ENCODE assay signal across 9 mouse cellular contexts in genomic region chr13:107493765-107494164, GRCm38 (mm10).
A peak's percentile ranks its signal among the peaks of the same experiment; 100 is the strongest.
DNase-seq lines count a peak whose midpoint lies in the region; ATAC-seq lines count a peak whose summit lies in the region.
"Had no signal": no experiment of that assay in that cellular context is flagged by ENCODE, and none has a peak within 500 bp of the region (broad histone marks: within the 10 kb centered on the region; RNA-seq: fewer than 3 reads in every experiment).

No protein-coding gene starts in this region.

- H3K4me2 ChIP-seq in forebrain, embryonic 14.5 days (ENCODE audit: low read length), result no peak overlapping the region
- no peak overlapping the region; the same call in 1 of the 2 replicates for H3K4me2 ChIP-seq in lung, embryonic 15.5 days
- H3K4me2 ChIP-seq: limb, embryonic 12.5 days had no signal

- no peaks in the 10 kb centered on the region for H3K36me3 ChIP-seq in forebrain, embryonic 14.5 days (ENCODE audit: control insufficient read depth, insufficient read depth, low read length)
- H3K36me3 ChIP-seq in forebrain, embryonic 10.5 days (replicated peaks), result no peaks in the 10 kb centered on the region
- H3K36me3 ChIP-seq in lung, embryonic 15.5 days, result no peaks in the 10 kb centered on the region
- H3K36me3 ChIP-seq: limb, embryonic 12.5 days had no signal

- no peaks in the 10 kb centered on the region for H3K9me3 ChIP-seq in forebrain, embryonic 14.5 days (replicated peaks; ENCODE audit: control insufficient read depth, low read length)
- no peaks in the 10 kb centered on the region for H3K9me3 ChIP-seq in forebrain, embryonic 10.5 days
- H3K9me3 ChIP-seq in lung, embryonic 15.5 days, result no peaks in the 10 kb centered on the region
- H3K9me3 ChIP-seq: limb, embryonic 12.5 days had no signal

- H3K4me1 ChIP-seq in forebrain, embryonic 14.5 days (ENCODE audit: control insufficient read depth, insufficient read depth, low read length), result peaks cover 14% of the 10 kb centered on the region; the same call in 1 of the 2 replicates
- peaks cover 17% of the 10 kb centered on the region for H3K4me1 ChIP-seq in forebrain, embryonic 10.5 days
- H3K4me1 ChIP-seq in lung, embryonic 15.5 days, result peaks cover 27% of the 10 kb centered on the region
- H3K4me1 ChIP-seq: limb, embryonic 12.5 days had no signal

- peak; percentile 88 for DNase-seq in forebrain, embryonic 14.5 days (ENCODE audit: low spot score)
- DNase-seq in forebrain, embryonic 10.5 days (ENCODE audit: extremely low spot score, low spot score), result no peak
- DNase-seq in adrenal gland, postnatal 25 days, result peak; percentile 41
- DNase-seq in frontal cortex, postnatal 25 days (ENCODE audit: low spot score in 2 of 2), result peak; percentile 51 to 54
- peak; percentile 67 to 76 for DNase-seq in kidney, postnatal 4 days
- peak; percentile 14 to 22 for DNase-seq in urinary bladder, postnatal 36 days (ENCODE audit: low spot score in 2 of 2)

- no peaks in the 10 kb centered on the region for H3K27me3 ChIP-seq in forebrain, embryonic 14.5 days (replicated peaks; ENCODE audit: control insufficient read depth, insufficient read depth, low read length)
- no peaks in the 10 kb centered on the region; the same call in 1 of the 2 replicates for H3K27me3 ChIP-seq in forebrain, embryonic 10.5 days (ENCODE audit: poor library complexity, severe bottlenecking)
- no peaks in the 10 kb centered on the region for H3K27me3 ChIP-seq in lung, embryonic 15.5 days

- H3K27ac ChIP-seq in forebrain, embryonic 14.5 days (ENCODE audit: low read depth, low read length), result peak overlapping the region; percentile 35; the same call in 1 of the 2 replicates
- no peak overlapping the region for H3K27ac ChIP-seq in forebrain, embryonic 10.5 days
- H3K27ac ChIP-seq in lung, embryonic 15.5 days, result peak overlapping the region; percentile 24; the same call in 1 of the 2 replicates
- H3K27ac ChIP-seq: limb, embryonic 12.5 days had no signal

- WGBS in forebrain, embryonic 14.5 days, result 62% methylated on average over 13 of the region's 13 CpGs
- 93% methylated on average over 13 of the region's 13 CpGs for WGBS in forebrain, embryonic 10.5 days
- 65% methylated on average over 13 of the region's 13 CpGs for WGBS in lung, embryonic 15.5 days

- no peak overlapping the region for H3K4me3 ChIP-seq in forebrain, embryonic 14.5 days (ENCODE audit: low read depth, low read length)
- H3K4me3 ChIP-seq in forebrain, embryonic 10.5 days, result no peak overlapping the region
- no peak overlapping the region for H3K4me3 ChIP-seq in lung, embryonic 15.5 days
- H3K4me3 ChIP-seq: limb, embryonic 12.5 days had no signal

- ATAC-seq in forebrain, embryonic 14.5 days, result peak; percentile 77; the same call in 1 of the 2 replicates
- peak; percentile 78; the same call in 1 of the 2 replicates for ATAC-seq in lung, embryonic 15.5 days (ENCODE audit: borderline replicate concordance, extremely low read depth, low FRiP score, low TSS enrichment)
- ATAC-seq in inflammation-experienced regulatory T-cells, adult 6 months, result no peak

- no peak overlapping the region for H3K9ac ChIP-seq in forebrain, embryonic 14.5 days (ENCODE audit: low read length)
- H3K9ac ChIP-seq in lung, embryonic 15.5 days, result no peak overlapping the region
- H3K9ac ChIP-seq: limb, embryonic 12.5 days had no signal
